Mouse (Mus musculus) midbrain, postnatal 0 days (tissue): ENCODE results near the gene Stat6. TPM values are rescaled to one million over a fixed set of nuclear protein-coding genes. Genes with fewer than 3 reads are reported as not detected.

Experiments
- ATAC-seq: fragments of 200-750 bp; cut with Nextera tagmentation; 2 replicates; pipeline ENCODE4 v1.8.0; 2017; ENCODE audit warnings: moderate number of reproducible peaks, mild to moderate bottlenecking, moderate TSS enrichment, moderate library complexity; ENCODE audit not compliant: low FRiP score
- DNase-seq: peaks from one replicate; pipeline ENCODE4 v3.0.0-alpha.2; 2015; ENCODE audit warnings: low spot score
- H3K27ac ChIP-seq: fragments of 300-500 bp; sonication (generic); 2 replicates; pipeline ENCODE4 v1.5.1; 2014; ENCODE audit warnings: low read depth, mild to moderate bottlenecking, low read length, mixed read lengths
- H3K27me3 ChIP-seq: fragments of 300-500 bp; sonication (generic); 2 replicates; pipeline ENCODE4 v1.6.1; 2014; ENCODE audit warnings: low read length, control low read depth, mixed read lengths; ENCODE audit not compliant: insufficient read depth
- H3K36me3 ChIP-seq: fragments of 300-500 bp; sonication (generic); 2 replicates; pipeline ENCODE4 v1.6.1; 2014; ENCODE audit warnings: low read length, control low read depth, mixed read lengths; ENCODE audit not compliant: insufficient read depth
- H3K4me1 ChIP-seq: fragments of 300-500 bp; sonication (generic); 2 replicates; pipeline ENCODE4 v1.6.1; 2014; ENCODE audit warnings: mild to moderate bottlenecking, control low read depth, antibody characterized with exemption, low read length, mixed read lengths; ENCODE audit not compliant: insufficient read depth
- H3K4me2 ChIP-seq: fragments of 300-500 bp; sonication (generic); 2 replicates; pipeline ENCODE4 v1.6.1; 2014; ENCODE audit warnings: low read depth, mild to moderate bottlenecking, low read length, mixed read lengths; ENCODE audit not compliant: poor library complexity, severe bottlenecking
- H3K4me3 ChIP-seq: fragments of 300-500 bp; sonication (generic); 2 replicates; pipeline ENCODE4 v1.5.1; 2014; ENCODE audit warnings: low read depth, mild to moderate bottlenecking, low read length, moderate library complexity
- H3K9ac ChIP-seq: fragments of 300-500 bp; sonication (generic); replicated peaks from 2 replicates; pipeline ENCODE4 v1.6.1; 2014; ENCODE audit warnings: mild to moderate bottlenecking, low read length, moderate library complexity, mixed read lengths; ENCODE audit not compliant: poor library complexity, severe bottlenecking
- H3K9me3 ChIP-seq: fragments of 300-500 bp; sonication (generic); 2 replicates; pipeline ENCODE4 v1.6.1; 2016; ENCODE audit warnings: low read length, control low read depth
- CTCF ChIP-seq: IDR thresholded peaks from 2 replicates; pipeline ENCODE4 v1.5.1; 2016; ENCODE audit warnings: antibody characterized with exemption, mild to moderate bottlenecking
- WGBS: fragments of 180-500 bp; shearing (Covaris S2); extraction: QIAGEN DNeasy Blood & Tissue Kit; methylation state at CpG from one replicate; pipeline ENCODE4 v1.1.7; 2014; 5-methylcytosine and 5-hydroxymethylcytosine counted together
- polyA plus RNA-seq: library from polyadenylated mRNA; unstranded; fragments of >200 nt; fragmentation: Nextera tagmentation; extraction: Ambion mirVana; gene quantifications from 2 replicates; pipeline ENCODE4 v1.2.1, GENCODE M21; 2015
- total RNA-seq: library from RNA; depleted of rRNA; stranded (reverse); fragments of >200 nt; gene quantifications from 2 replicates; pipeline ENCODE4 v1.2.3, GENCODE M21; 2014

The Stat6 gene
- total and polyA plus RNA-seq, 2 experiments from 2014 or later = 3.9 to 10.2 TPM

GRCm38 (mm10) chr10:127668093-127669050 is 25.6 kb downstream of the Stat6 start, which contains the start of gene Nab2:
Gene Nab2, minus strand, starts transcription at chr10:127668568.
- Histone ChIP-seq H3K36me3 (no peaks in the 10 kb centered on the region), H3K9ac (peak within 1 kb of the TSS; percentile 30), H3K4me3 (peak within 1 kb of the TSS; percentile 35), H3K4me1 (peaks cover 8% of the 10 kb centered on the region; the same call in 1 of the 2 replicates), H3K9me3 (no peaks in the 10 kb centered on the region), H3K27ac (peak within 1 kb of the TSS; percentile 62; the same call in 1 of the 2 replicates), H3K4me2 (peak within 1 kb of the TSS; percentile 95), H3K27me3 (peaks cover 31% of the 10 kb centered on the region)
- ATAC-seq (peak; percentile 20; the same call in 1 of the 2 replicates), DNase-seq (no peak)
- WGBS = 4% methylated on average over 37 of the region's 40 CpGs
- TF ChIP-seq CTCF = peak; percentile 23

- Histone ChIP-seq H3K4me2 (no peak overlapping the region), H3K9me3 (no peaks in the 10 kb centered on the region), H3K27ac (no peak overlapping the region), H3K4me1 (peaks cover 8% of the 10 kb centered on the region; the same call in 1 of the 2 replicates), H3K36me3 (no peaks in the 10 kb centered on the region), H3K9ac (no peak overlapping the region), H3K27me3 (peaks cover 26% of the 10 kb centered on the region), H3K4me3 (no peak overlapping the region)
- no peak for ATAC-seq
- 30% methylated on average over 7 of the region's 7 CpGs for WGBS
- no peak for DNase-seq
- no peak for TF ChIP-seq CTCF
Measured at GRCm38 (mm10) chr10:127669170-127669569, 26.4 kb downstream of the Stat6 start.

DNA sequence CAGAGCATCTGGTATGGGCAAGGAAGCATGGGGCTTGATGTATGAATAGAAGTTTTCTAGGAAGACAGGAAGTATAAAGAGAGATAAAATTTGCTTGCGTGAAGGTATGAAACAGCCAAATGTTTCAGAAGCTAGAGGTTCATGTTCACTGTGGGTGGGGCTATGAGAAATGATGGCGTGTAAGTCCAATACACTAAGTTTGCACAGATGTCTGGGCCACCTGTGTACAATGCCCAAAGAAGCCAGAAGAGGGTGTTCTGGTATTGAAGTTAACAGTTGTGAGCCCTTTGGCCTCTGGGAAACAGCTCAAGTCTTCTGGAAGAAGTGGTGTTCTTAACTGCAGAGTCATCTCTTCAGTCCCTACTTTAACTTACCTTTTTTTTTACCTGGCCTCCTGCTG is 27.4 kb downstream of the Stat6 start:
- H3K9ac ChIP-seq = no peak overlapping the region
- TF ChIP-seq CTCF = no peak
- no peak overlapping the region for H3K4me3 ChIP-seq
- no peak overlapping the region for H3K27ac ChIP-seq
- H3K36me3 ChIP-seq = no peaks in the 10 kb centered on the region
- no peak for DNase-seq
- no peak overlapping the region for H3K4me2 ChIP-seq
- WGBS = 96% methylated on average over 2 of the region's 2 CpGs
- no peak for ATAC-seq
- H3K27me3 ChIP-seq = peaks cover 16% of the 10 kb centered on the region; the same call in 1 of the 2 replicates
- H3K4me1 ChIP-seq = peaks cover 8% of the 10 kb centered on the region; the same call in 1 of the 2 replicates
- no peaks in the 10 kb centered on the region for H3K9me3 ChIP-seq

DNA sequence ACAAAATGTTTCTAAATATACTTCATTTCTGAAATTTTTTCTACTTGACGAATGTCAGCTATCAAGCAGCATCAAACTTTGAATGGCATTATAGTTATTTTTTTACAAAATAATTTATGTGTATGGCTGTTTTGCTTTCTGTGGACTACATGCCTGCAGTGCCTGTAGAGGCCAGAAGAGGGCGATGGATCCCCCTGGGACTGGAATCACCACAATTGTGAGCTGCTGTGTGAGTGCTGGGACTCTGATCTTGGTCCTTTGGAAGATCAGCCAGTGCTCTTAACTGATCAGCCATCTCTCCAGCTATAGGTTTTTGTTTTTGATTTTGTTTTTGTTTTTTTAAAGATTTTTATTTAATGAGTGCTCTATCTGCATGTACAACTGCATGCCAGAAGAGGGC is 28.5 kb downstream of the Stat6 start:
- no peak for ATAC-seq
- TF ChIP-seq CTCF = peak; percentile 61
- 30% methylated on average over 2 of the region's 2 CpGs for WGBS

DNA sequence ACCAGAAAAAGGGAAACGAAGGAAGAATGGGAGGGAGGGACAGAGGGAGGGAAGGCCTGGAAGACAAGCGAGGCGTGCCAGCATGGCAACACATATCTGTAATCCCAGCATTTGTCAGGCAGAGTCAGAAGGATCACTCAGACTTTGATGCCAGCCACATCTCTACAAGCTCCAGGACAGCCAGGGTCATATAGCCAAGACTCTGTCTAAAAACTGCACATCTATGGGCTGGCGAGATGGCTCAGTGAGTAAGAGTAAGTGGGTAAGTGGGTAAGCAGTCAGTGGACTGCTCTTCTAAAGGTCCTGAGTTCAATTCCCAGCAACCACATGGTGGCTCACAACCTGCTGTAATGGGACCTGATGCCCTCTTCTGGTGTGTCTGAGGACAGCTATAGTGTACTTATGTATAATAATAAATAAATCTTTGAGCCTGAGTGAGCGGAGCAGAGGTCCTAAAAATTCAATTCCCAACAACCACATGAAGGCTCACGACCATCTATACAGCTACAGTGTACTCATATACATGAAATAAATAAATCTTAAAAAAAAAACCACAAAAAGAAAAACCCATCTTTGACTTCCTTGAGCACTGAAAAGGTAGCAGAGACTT is 31.4 kb downstream of the Stat6 start:
- Histone ChIP-seq H3K27me3 (no peaks in the 10 kb centered on the region), H3K27ac (no peak overlapping the region), H3K4me3 (no peak overlapping the region), H3K9me3 (no peaks in the 10 kb centered on the region), H3K4me2 (no peak overlapping the region), H3K9ac (no peak overlapping the region), H3K36me3 (no peaks in the 10 kb centered on the region), H3K4me1 (0 out of 2 replicates have a peak, but pooled peaks cover 4% of the 10 kb centered on the region)
- no peak for ATAC-seq
- TF ChIP-seq CTCF = no peak
- WGBS = 94% methylated on average over 6 of the region's 6 CpGs
- DNase-seq = no peak

More for the DNA sequence above, 28.5 kb downstream of the Stat6 start:
- peaks cover 7% of the 10 kb centered on the region; the same call in 1 of the 2 replicates for H3K27me3 ChIP-seq
- H3K4me2 ChIP-seq = no peak overlapping the region
- H3K36me3 ChIP-seq = no peaks in the 10 kb centered on the region
- no peak overlapping the region for H3K9ac ChIP-seq
- no peak overlapping the region for H3K4me3 ChIP-seq
- H3K4me1 ChIP-seq = peaks cover 8% of the 10 kb centered on the region; the same call in 1 of the 2 replicates
- no peak overlapping the region for H3K27ac ChIP-seq
- no peak for DNase-seq
- H3K9me3 ChIP-seq = no peaks in the 10 kb centered on the region
